ENCODE assay signal across 18 mouse cellular contexts in genomic region chr15:84280712-84281347, GRCm38 (mm10). TPM values are rescaled to one million over a fixed set of nuclear protein-coding genes. Genes with fewer than 3 reads are reported as not detected.
A peak's percentile ranks its signal among the peaks of the same experiment; 100 is the strongest.
DNase-seq lines count a peak whose midpoint lies in the region; ATAC-seq and TF ChIP-seq lines count a peak whose summit lies in the region.
"Had no signal": no experiment of that assay in that cellular context is flagged by ENCODE, and none has a peak within 500 bp of the region (broad histone marks: within the 10 kb centered on the region; RNA-seq: fewer than 3 reads in every experiment).

No protein-coding gene starts in this region.

- no peaks in the 10 kb centered on the region for H3K27me3 ChIP-seq in hindbrain, embryonic 10.5 days (ENCODE audit: insufficient read depth, poor library complexity, severe bottlenecking)
- no peaks in the 10 kb centered on the region for H3K27me3 ChIP-seq in hindbrain, embryonic 14.5 days (ENCODE audit: control insufficient read depth, insufficient read depth, low read length)
- H3K27me3 ChIP-seq in kidney, postnatal 0 days (ENCODE audit: insufficient read depth, low read length): no peaks in the 10 kb centered on the region
- H3K27me3 ChIP-seq: heart, embryonic 15.5 days; liver, embryonic 13.5 days; neural tube, embryonic 13.5 days had no signal

- H3K4me3 ChIP-seq in hindbrain, embryonic 10.5 days: no peak overlapping the region
- no peak overlapping the region for H3K4me3 ChIP-seq in hindbrain, embryonic 14.5 days (replicated peaks; ENCODE audit: low read length)
- no peak overlapping the region for H3K4me3 ChIP-seq in kidney, postnatal 0 days (replicated peaks; ENCODE audit: low read depth, low read length)
- H3K4me3 ChIP-seq: embryonic facial prominence, embryonic 10.5 days; heart, embryonic 15.5 days; hindbrain, embryonic 12.5 days; liver, embryonic 13.5 days; neural tube, embryonic 13.5 days had no signal

- DNase-seq in hindbrain, embryonic 10.5 days (ENCODE audit: low spot score): no peak
- no peak for DNase-seq in hindbrain, embryonic 14.5 days (ENCODE audit: low spot score)
- DNase-seq in urinary bladder, adult 2 months (ENCODE audit: low spot score): peak; percentile 31
- no peak for DNase-seq in urinary bladder, postnatal 10 days (ENCODE audit: low spot score)
- DNase-seq in kidney, postnatal 0 days (ENCODE audit: low spot score): no peak
- DNase-seq in thymus, postnatal 10 days (ENCODE audit: low spot score in 2 of 2): no peak
- no peak for DNase-seq in gastrocnemius, postnatal 36 days
- no peak for DNase-seq in thymus, postnatal 25 days
- DNase-seq: cerebellum, adult 9-11 months; layer of hippocampus, postnatal 36 days; left cerebral cortex, postnatal 4 days; liver, embryonic 13.5 days; lung, postnatal 4 days had no signal

- peaks cover 33% of the 10 kb centered on the region for H3K4me1 ChIP-seq in hindbrain, embryonic 10.5 days (replicated peaks)
- 0 out of 2 replicates have a peak, but pooled peaks cover 4% of the 10 kb centered on the region for H3K4me1 ChIP-seq in hindbrain, embryonic 14.5 days (replicated peaks; ENCODE audit: control insufficient read depth, insufficient read depth, low read length)
- no peaks in the 10 kb centered on the region for H3K4me1 ChIP-seq in kidney, postnatal 0 days (replicated peaks; ENCODE audit: insufficient read depth, low read length)
- H3K4me1 ChIP-seq: heart, embryonic 15.5 days; liver, embryonic 13.5 days had no signal

- no peaks in the 10 kb centered on the region for H3K9me3 ChIP-seq in hindbrain, embryonic 10.5 days
- H3K9me3 ChIP-seq in hindbrain, embryonic 14.5 days (ENCODE audit: control insufficient read depth, low read length): no peaks in the 10 kb centered on the region
- H3K9me3 ChIP-seq in kidney, postnatal 0 days (replicated peaks; ENCODE audit: low read length): no peaks in the 10 kb centered on the region
- H3K9me3 ChIP-seq: embryonic facial prominence, embryonic 10.5 days; heart, embryonic 15.5 days; hindbrain, embryonic 12.5 days; liver, embryonic 13.5 days; neural tube, embryonic 13.5 days had no signal

- no peak overlapping the region for H3K9ac ChIP-seq in hindbrain, embryonic 14.5 days
- H3K9ac ChIP-seq in kidney, postnatal 0 days (ENCODE audit: low read depth, low read length): no peak overlapping the region
- H3K9ac ChIP-seq: heart, embryonic 15.5 days; hindbrain, embryonic 12.5 days; liver, embryonic 13.5 days; neural tube, embryonic 13.5 days had no signal

- no peak for TF ChIP-seq CTCF in kidney, postnatal 0 days (IDR thresholded peaks at IDR 0.05; ENCODE audit: low read depth)

- intact Hi-C loops in gastrocnemius, postnatal 36 days (cut with DNase I): loop anchor here (5.0 kb wide), 1 partner anchor 331 kb away; no protein-coding TSS in a partner anchor

- H3K27ac ChIP-seq in hindbrain, embryonic 10.5 days: peak overlapping the region; percentile 45; the same call in 1 of the 2 replicates
- H3K27ac ChIP-seq in hindbrain, embryonic 14.5 days: no peak overlapping the region
- H3K27ac ChIP-seq in kidney, postnatal 0 days: no peak overlapping the region
- H3K27ac ChIP-seq: embryonic facial prominence, embryonic 10.5 days; heart, embryonic 15.5 days; hindbrain, embryonic 12.5 days; liver, embryonic 13.5 days; neural tube, embryonic 13.5 days had no signal

- peaks cover 11% of the 10 kb centered on the region for H3K36me3 ChIP-seq in hindbrain, embryonic 10.5 days
- no peaks in the 10 kb centered on the region for H3K36me3 ChIP-seq in hindbrain, embryonic 14.5 days (replicated peaks; ENCODE audit: control insufficient read depth, insufficient read depth)
- H3K36me3 ChIP-seq in kidney, postnatal 0 days (ENCODE audit: insufficient read depth, low read length): no peaks in the 10 kb centered on the region
- H3K36me3 ChIP-seq: hindbrain, embryonic 12.5 days; liver, embryonic 13.5 days; neural tube, embryonic 13.5 days had no signal

- WGBS in hindbrain, embryonic 10.5 days: 86% methylated on average over 11 of the region's 11 CpGs
- WGBS in hindbrain, embryonic 14.5 days: 88% methylated on average over 11 of the region's 11 CpGs
- 75% methylated on average over 11 of the region's 11 CpGs for WGBS in kidney, postnatal 0 days

- H3K4me2 ChIP-seq in hindbrain, embryonic 14.5 days (replicated peaks): no peak overlapping the region
- H3K4me2 ChIP-seq in kidney, postnatal 0 days (ENCODE audit: low read length): no peak overlapping the region
- H3K4me2 ChIP-seq: heart, embryonic 15.5 days; hindbrain, embryonic 12.5 days; liver, embryonic 13.5 days; neural tube, embryonic 13.5 days had no signal

- ATAC-seq in hindbrain, embryonic 14.5 days (ENCODE audit: low FRiP score): no peak
- ATAC-seq in kidney, postnatal 0 days (replicated peaks; ENCODE audit: low FRiP score, low read depth): 0 out of 2 replicates have a peak, but pooled peaks have one; percentile 60
- ATAC-seq: midbrain, embryonic 16.5 days had no signal

RNA-seq across cellular contexts. Expression of gene Parvg, which starts 43.0 kb away (rescaled TPM):
- 1.1 TPM in 2 replicates for polyA plus RNA-seq in hindbrain, embryonic 10.5 days (2016; fragmentation: Nextera tagmentation; extraction: Ambion mirVana)
- 0.44 and 0.55 TPM in 2 replicates for polyA plus RNA-seq in hindbrain, embryonic 14.5 days (2014; fragmentation: Nextera tagmentation; extraction: Ambion mirVana)
- polyA plus RNA-seq in urinary bladder, adult 2 months (2012; rRNA removed): 1.9 TPM in 2 replicates
- 1.4 TPM in 2 replicates for polyA plus RNA-seq in kidney, postnatal 0 days (2015; fragmentation: Nextera tagmentation; extraction: Ambion mirVana)
- total RNA-seq in gastrocnemius, postnatal 36 days (2021): under 1 TPM; 0.74 to 0.97 TPM

RNA-seq across cellular contexts. Expression of gene Parvb, which starts 49.0 kb away (rescaled TPM):
- polyA plus RNA-seq in hindbrain, embryonic 10.5 days (2016; fragmentation: Nextera tagmentation; extraction: Ambion mirVana): 7.1 and 7.6 TPM in 2 replicates
- 4.1 and 5.1 TPM in 2 replicates for polyA plus RNA-seq in hindbrain, embryonic 14.5 days (2014; fragmentation: Nextera tagmentation; extraction: Ambion mirVana)
- 5.7 and 7.6 TPM in 2 replicates for polyA plus RNA-seq in urinary bladder, adult 2 months (2012; rRNA removed)
- polyA plus RNA-seq in kidney, postnatal 0 days (2015; fragmentation: Nextera tagmentation; extraction: Ambion mirVana): 2.8 and 3.3 TPM in 2 replicates
- total RNA-seq in gastrocnemius, postnatal 36 days (2021): 10 to 100 TPM; 45.8 to 49.5 TPM
